Mouse (Mus musculus): ENCODE results near the gene Hexim1. TPM values are rescaled to one million over a fixed set of nuclear protein-coding genes. Genes with fewer than 3 reads are reported as not detected.

Gene Hexim1
- polyA plus RNA-seq, 1 experiment: 10.3 TPM

- peaks cover 6% of the 10 kb centered on the region for H3K27me3 ChIP-seq (ENCODE audit: control insufficient read depth, insufficient read depth, low read length)
- H3K4me3 ChIP-seq (ENCODE audit: extremely low read depth, insufficient read depth, insufficient read length): peak overlapping the region; percentile 81
- peaks cover 8% of the 10 kb centered on the region for H3K36me3 ChIP-seq (ENCODE audit: control insufficient read depth, insufficient read depth, low read length)
- 49% methylated on average over 8 of the region's 8 CpGs for WGBS
- H3K4me1 ChIP-seq (ENCODE audit: control insufficient read depth, insufficient read depth, insufficient read length): peaks cover 22% of the 10 kb centered on the region
- no peak for TF ChIP-seq POLR2A (IDR thresholded peaks at IDR 0.05; ENCODE audit: low read depth, low read length)
- TF ChIP-seq CTCF (IDR thresholded peaks at IDR 0.05; ENCODE audit: extremely low read depth, insufficient read depth, insufficient read length, insufficient replicate concordance): no peak
- no peak for DNase-seq (ENCODE audit: low read depth in 1 of 2, low spot score in 2 of 2)
- H3K27ac ChIP-seq (ENCODE audit: insufficient read depth, low read length): no peak overlapping the region
These were observed 12.4 kb upstream of the Hexim1 start for GRCm38 (mm10) chr11:103103621-103104020.

GRCm38 (mm10) chr11:103104469-103104868, 11.6 kb upstream of the Hexim1 start:
- Histone ChIP-seq H3K36me3 (ENCODE audit: control insufficient read depth, insufficient read depth, low read length) (peaks cover 8% of the 10 kb centered on the region), H3K27me3 (ENCODE audit: control insufficient read depth, insufficient read depth, low read length) (peaks cover 6% of the 10 kb centered on the region), H3K4me3 (ENCODE audit: extremely low read depth, insufficient read depth, insufficient read length) (no peak overlapping the region), H3K4me1 (ENCODE audit: control insufficient read depth, insufficient read depth, insufficient read length) (peaks cover 22% of the 10 kb centered on the region), H3K27ac (ENCODE audit: insufficient read depth, low read length) (peak overlapping the region; percentile 47; the same call in 1 of the 2 replicates)
- TF ChIP-seq POLR2A (IDR thresholded peaks at IDR 0.05; ENCODE audit: low read depth, low read length) (no peak), CTCF (IDR thresholded peaks at IDR 0.05; ENCODE audit: extremely low read depth, insufficient read depth, insufficient read length, insufficient replicate concordance) (no peak)
- 72% methylated on average over 7 of the region's 7 CpGs for WGBS
- no peak for DNase-seq (ENCODE audit: low read depth in 1 of 2, low spot score in 2 of 2)

- no peak for DNase-seq (ENCODE audit: low read depth in 1 of 2, low spot score in 2 of 2)
- 85% methylated on average over 14 of the region's 14 CpGs for WGBS
- peaks cover 8% of the 10 kb centered on the region for H3K36me3 ChIP-seq (ENCODE audit: control insufficient read depth, insufficient read depth, low read length)
- TF ChIP-seq POLR2A (IDR thresholded peaks at IDR 0.05; ENCODE audit: low read depth, low read length): no peak
- TF ChIP-seq CTCF (IDR thresholded peaks at IDR 0.05; ENCODE audit: extremely low read depth, insufficient read depth, insufficient read length, insufficient replicate concordance): no peak
- no peak overlapping the region for H3K27ac ChIP-seq (ENCODE audit: insufficient read depth, low read length)
- peaks cover 6% of the 10 kb centered on the region for H3K27me3 ChIP-seq (ENCODE audit: control insufficient read depth, insufficient read depth, low read length)
- peaks cover 22% of the 10 kb centered on the region for H3K4me1 ChIP-seq (ENCODE audit: control insufficient read depth, insufficient read depth, insufficient read length)
- no peak overlapping the region for H3K4me3 ChIP-seq (ENCODE audit: extremely low read depth, insufficient read depth, insufficient read length)
These were observed 10.8 kb upstream of the Hexim1 start for GRCm38 (mm10) chr11:103105180-103105725.

- H3K27ac ChIP-seq (ENCODE audit: insufficient read depth, low read length): no peak overlapping the region
- H3K4me1 ChIP-seq (ENCODE audit: control insufficient read depth, insufficient read depth, insufficient read length): peaks cover 22% of the 10 kb centered on the region
- WGBS: 88% methylated on average over 6 of the region's 6 CpGs
- DNase-seq (ENCODE audit: low read depth in 1 of 2, low spot score in 2 of 2): no peak
- H3K4me3 ChIP-seq (ENCODE audit: extremely low read depth, insufficient read depth, insufficient read length): no peak overlapping the region
- TF ChIP-seq POLR2A (IDR thresholded peaks at IDR 0.05; ENCODE audit: low read depth, low read length): no peak
- no peak for TF ChIP-seq CTCF (IDR thresholded peaks at IDR 0.05; ENCODE audit: extremely low read depth, insufficient read depth, insufficient read length, insufficient replicate concordance)
- peaks cover 6% of the 10 kb centered on the region for H3K27me3 ChIP-seq (ENCODE audit: control insufficient read depth, insufficient read depth, low read length)
- H3K36me3 ChIP-seq (ENCODE audit: control insufficient read depth, insufficient read depth, low read length): peaks cover 8% of the 10 kb centered on the region
These were observed 10.2 kb upstream of the Hexim1 start for GRCm38 (mm10) chr11:103105810-103106209.

GRCm38 (mm10) chr11:103106386-103106785, 9.6 kb upstream of the Hexim1 start:
- WGBS: 82% methylated on average over 4 of the region's 4 CpGs
- peaks cover 8% of the 10 kb centered on the region for H3K36me3 ChIP-seq (ENCODE audit: control insufficient read depth, insufficient read depth, low read length)
- H3K27ac ChIP-seq (ENCODE audit: insufficient read depth, low read length): no peak overlapping the region

GRCm38 (mm10) chr11:103111301-103111700, 4.7 kb upstream of the Hexim1 start:
- H3K27me3 ChIP-seq (ENCODE audit: control insufficient read depth, insufficient read depth, low read length): no peaks in the 10 kb centered on the region
- DNase-seq (ENCODE audit: low read depth in 1 of 2, low spot score in 2 of 2): no peak
- TF ChIP-seq POLR2A (IDR thresholded peaks at IDR 0.05; ENCODE audit: low read depth, low read length) (no peak), CTCF (IDR thresholded peaks at IDR 0.05; ENCODE audit: extremely low read depth, insufficient read depth, insufficient read length, insufficient replicate concordance) (no peak)
- H3K27ac ChIP-seq (ENCODE audit: insufficient read depth, low read length): no peak overlapping the region
- H3K4me3 ChIP-seq (ENCODE audit: extremely low read depth, insufficient read depth, insufficient read length): no peak overlapping the region
- WGBS: 84% methylated on average over 10 of the region's 10 CpGs
- no peaks in the 10 kb centered on the region for H3K4me1 ChIP-seq (ENCODE audit: control insufficient read depth, insufficient read depth, insufficient read length)
- peaks cover 3% of the 10 kb centered on the region for H3K36me3 ChIP-seq (ENCODE audit: control insufficient read depth, insufficient read depth, low read length)

More at GRCm38 (mm10) chr11:103106386-103106785, 9.6 kb upstream of the Hexim1 start:
- peaks cover 18% of the 10 kb centered on the region for H3K4me1 ChIP-seq (ENCODE audit: control insufficient read depth, insufficient read depth, insufficient read length)
- H3K4me3 ChIP-seq (ENCODE audit: extremely low read depth, insufficient read depth, insufficient read length): no peak overlapping the region
- TF ChIP-seq POLR2A (IDR thresholded peaks at IDR 0.05; ENCODE audit: low read depth, low read length): no peak
- TF ChIP-seq CTCF (IDR thresholded peaks at IDR 0.05; ENCODE audit: extremely low read depth, insufficient read depth, insufficient read length, insufficient replicate concordance): no peak
- peaks cover 1% of the 10 kb centered on the region; the same call in 1 of the 2 replicates for H3K27me3 ChIP-seq (ENCODE audit: control insufficient read depth, insufficient read depth, low read length)
- DNase-seq (ENCODE audit: low read depth in 1 of 2, low spot score in 2 of 2): no peak

- DNase-seq (ENCODE audit: low read depth in 1 of 2, low spot score in 2 of 2): no peak
- 30% methylated on average over 28 of the region's 28 CpGs for WGBS
- Histone ChIP-seq H3K27ac (ENCODE audit: insufficient read depth, low read length) (no peak overlapping the region), H3K27me3 (ENCODE audit: control insufficient read depth, insufficient read depth, low read length) (no peaks in the 10 kb centered on the region), H3K4me1 (ENCODE audit: control insufficient read depth, insufficient read depth, insufficient read length) (no peaks in the 10 kb centered on the region), H3K36me3 (ENCODE audit: control insufficient read depth, insufficient read depth, low read length) (no peaks in the 10 kb centered on the region), H3K4me3 (ENCODE audit: extremely low read depth, insufficient read depth, insufficient read length) (0 out of 2 replicates have a peak overlapping the region, but pooled peaks have one; percentile 0)
- TF ChIP-seq POLR2A (IDR thresholded peaks at IDR 0.05; ENCODE audit: low read depth, low read length): no peak
- no peak for TF ChIP-seq CTCF (IDR thresholded peaks at IDR 0.05; ENCODE audit: extremely low read depth, insufficient read depth, insufficient read length, insufficient replicate concordance)
These were observed 4.0 kb upstream of the Hexim1 start for GRCm38 (mm10) chr11:103111881-103112551.
